Comparison of ENCODE assay signal across 9 mouse cellular contexts in genomic region chr8:119603771-119604170, GRCm38 (mm10). TPM values are rescaled to one million over a fixed set of nuclear protein-coding genes. Genes with fewer than 3 reads are reported as not detected.
A peak's percentile ranks its signal among the peaks of the same experiment; 100 is the strongest.
DNase-seq lines count a peak whose midpoint lies in the region; ATAC-seq and TF ChIP-seq lines count a peak whose summit lies in the region.
"Had no signal": no experiment of that assay in that cellular context is flagged by ENCODE, and none has a peak within 500 bp of the region (broad histone marks: within the 10 kb centered on the region; RNA-seq: fewer than 3 reads in every experiment).

No protein-coding gene starts in this region.

- H3K9me3 ChIP-seq in heart, embryonic 10.5 days, result no peaks in the 10 kb centered on the region
- H3K9me3 ChIP-seq in hindbrain, embryonic 15.5 days, result no peaks in the 10 kb centered on the region
- no peaks in the 10 kb centered on the region for H3K9me3 ChIP-seq in midbrain, embryonic 14.5 days (ENCODE audit: control insufficient read depth, low read length)

- peaks cover 11% of the 10 kb centered on the region for H3K4me1 ChIP-seq in heart, embryonic 10.5 days
- H3K4me1 ChIP-seq in cortical plate, adult 2 months (ENCODE audit: control insufficient read depth, insufficient read depth, low read length), result peaks cover 3% of the 10 kb centered on the region
- H3K4me1 ChIP-seq in hindbrain, embryonic 15.5 days (replicated peaks), result peaks cover 14% of the 10 kb centered on the region
- H3K4me1 ChIP-seq in midbrain, embryonic 14.5 days (ENCODE audit: control insufficient read depth, insufficient read depth, low read length), result peaks cover 9% of the 10 kb centered on the region

- no peak for TF ChIP-seq CTCF in cortical plate, adult 2 months (IDR thresholded peaks at IDR 0.05; ENCODE audit: extremely low read depth, insufficient read depth, low read length)

- 0 out of 2 replicates have a peak overlapping the region, but pooled peaks have one; percentile 71 for H3K4me3 ChIP-seq in heart, embryonic 10.5 days
- H3K4me3 ChIP-seq in cortical plate, adult 2 months (ENCODE audit: insufficient read depth, low read length), result peak overlapping the region; percentile 53; the same call in 1 of the 2 replicates
- H3K4me3 ChIP-seq in hindbrain, embryonic 15.5 days, result peak overlapping the region; percentile 65
- peak overlapping the region; percentile 75; the same call in 1 of the 2 replicates for H3K4me3 ChIP-seq in midbrain, embryonic 14.5 days (replicated peaks; ENCODE audit: low read depth, low read length)

- no peak for DNase-seq in heart, embryonic 10.5 days (ENCODE audit: low spot score)
- no peak for DNase-seq in heart, postnatal 14 days
- no peak for DNase-seq in midbrain, embryonic 14.5 days
- DNase-seq in layer of hippocampus, postnatal 10 days (ENCODE audit: low spot score in 2 of 2), result no peak
- DNase-seq in kidney, postnatal 25 days, result no peak
- DNase-seq: gastrocnemius, postnatal 14 days had no signal

- H3K27ac ChIP-seq in heart, embryonic 10.5 days, result 0 out of 2 replicates have a peak overlapping the region, but pooled peaks have one; percentile 72
- H3K27ac ChIP-seq in cortical plate, adult 2 months (ENCODE audit: insufficient read depth, low read length), result no peak overlapping the region
- H3K27ac ChIP-seq in hindbrain, embryonic 15.5 days (replicated peaks), result no peak overlapping the region
- H3K27ac ChIP-seq in midbrain, embryonic 14.5 days (replicated peaks; ENCODE audit: low read depth, low read length), result no peak overlapping the region

- peak overlapping the region; percentile 69; the same call in 1 of the 2 replicates for H3K9ac ChIP-seq in hindbrain, embryonic 15.5 days
- H3K9ac ChIP-seq in midbrain, embryonic 14.5 days (replicated peaks; ENCODE audit: low read length), result peak overlapping the region; percentile 76

- no peaks in the 10 kb centered on the region for H3K27me3 ChIP-seq in heart, embryonic 10.5 days (ENCODE audit: insufficient read depth, poor library complexity, severe bottlenecking)
- no peaks in the 10 kb centered on the region for H3K27me3 ChIP-seq in hindbrain, embryonic 15.5 days
- no peaks in the 10 kb centered on the region for H3K27me3 ChIP-seq in midbrain, embryonic 14.5 days (ENCODE audit: control insufficient read depth, insufficient read depth, low read length)

- no peak for TF ChIP-seq POLR2A in cortical plate, adult 2 months (IDR thresholded peaks at IDR 0.05; ENCODE audit: extremely low read depth, insufficient read depth, low read length)

- H3K36me3 ChIP-seq in heart, embryonic 10.5 days, result peaks cover 42% of the 10 kb centered on the region
- H3K36me3 ChIP-seq in hindbrain, embryonic 15.5 days, result peaks cover 18% of the 10 kb centered on the region
- peaks cover 40% of the 10 kb centered on the region for H3K36me3 ChIP-seq in midbrain, embryonic 14.5 days (ENCODE audit: control insufficient read depth, insufficient read depth, low read length)

- peak overlapping the region; percentile 88 for H3K4me2 ChIP-seq in hindbrain, embryonic 15.5 days
- peak overlapping the region; percentile 89 for H3K4me2 ChIP-seq in midbrain, embryonic 14.5 days (ENCODE audit: low read length)

- intact Hi-C loops in heart, postnatal 14 days (cut with DNase I), result loop anchor here (2.0 to 10.0 kb wide), 5 partner anchors 46 to 191 kb away; partner anchors contain the start of gene Mbtps1

- 87% methylated on average over 4 of the region's 4 CpGs for WGBS in heart, embryonic 10.5 days
- WGBS in hindbrain, embryonic 15.5 days, result 90% methylated on average over 4 of the region's 4 CpGs
- WGBS in midbrain, embryonic 14.5 days, result 92% methylated on average over 4 of the region's 4 CpGs

- no peak for ATAC-seq in hindbrain, embryonic 15.5 days (ENCODE audit: low FRiP score, low read depth)
- no peak for ATAC-seq in midbrain, embryonic 14.5 days (ENCODE audit: low FRiP score, low TSS enrichment)
- ATAC-seq in granulocyte monocyte progenitor cell, adult 5-6 weeks (replicated peaks; ENCODE audit: poor library complexity, severe bottlenecking), result no peak

RNA-seq across cellular contexts. Expression of gene Taf1c, which starts 1.3 kb away (rescaled TPM):
- polyA plus RNA-seq in heart, embryonic 10.5 days (2016; fragmentation: Nextera tagmentation; extraction: Ambion mirVana), result 9.9 and 11.2 TPM in 2 replicates
- 1 to 10 TPM; 4.0 to 4.2 TPM for total RNA-seq in heart, postnatal 14 days (2021)
- polyA plus RNA-seq in cortical plate, adult 2 months (2012; rRNA removed), result 15.8 and 16.6 TPM in 2 replicates
- 14.1 and 14.7 TPM in 2 replicates for polyA plus RNA-seq in hindbrain, embryonic 15.5 days (2015; fragmentation: Nextera tagmentation; extraction: Ambion mirVana)
- polyA plus RNA-seq in midbrain, embryonic 14.5 days (2014; fragmentation: Nextera tagmentation; extraction: Ambion mirVana), result 14.6 and 16.6 TPM in 2 replicates
- total RNA-seq in layer of hippocampus, postnatal 10 days (2021), result 10 to 100 TPM; 12.5 to 13.0 TPM
- total RNA-seq in granulocyte monocyte progenitor cell, adult 5-6 weeks (2014; fragmentation: Nextera tagmentation), result 3.0 and 13.8 TPM in 2 replicates
- total RNA-seq in granulocyte monocyte progenitor cell, adult 5-6 weeks (2017), result 6.8 and 11.0 TPM in 2 replicates

RNA-seq across cellular contexts. Expression of gene Adad2, which starts 8.8 kb away (rescaled TPM):
- polyA plus RNA-seq in heart, embryonic 10.5 days (2016; fragmentation: Nextera tagmentation; extraction: Ambion mirVana), result 0.14 TPM in 1 of 2 replicates, not detected in the other
- not detected for total RNA-seq in heart, postnatal 14 days (2021)
- polyA plus RNA-seq in cortical plate, adult 2 months (2012; rRNA removed), result 0.08 and 0.23 TPM in 2 replicates
- polyA plus RNA-seq in hindbrain, embryonic 15.5 days (2015; fragmentation: Nextera tagmentation; extraction: Ambion mirVana), result 0.10 and 0.34 TPM in 2 replicates
- polyA plus RNA-seq in midbrain, embryonic 14.5 days (2014; fragmentation: Nextera tagmentation; extraction: Ambion mirVana), result 0.21 and 0.32 TPM in 2 replicates
- under 1 TPM in 1 of 2 experiments, not detected in 1; 0.25 TPM for total RNA-seq in layer of hippocampus, postnatal 10 days (2021)
- total RNA-seq in granulocyte monocyte progenitor cell, adult 5-6 weeks (2014; fragmentation: Nextera tagmentation), result not detected in 2 replicates
- total RNA-seq in granulocyte monocyte progenitor cell, adult 5-6 weeks (2017), result not detected in 2 replicates
- total RNA-seq: gastrocnemius, postnatal 14 days had no signal

RNA-seq across cellular contexts. Expression of gene Dnaaf1, which starts 28.7 kb away (rescaled TPM):
- polyA plus RNA-seq in heart, embryonic 10.5 days (2016; fragmentation: Nextera tagmentation; extraction: Ambion mirVana), result 0.11 and 0.31 TPM in 2 replicates
- under 1 TPM in 1 of 2 experiments, not detected in 1; 0.12 TPM for total RNA-seq in heart, postnatal 14 days (2021)
- polyA plus RNA-seq in cortical plate, adult 2 months (2012; rRNA removed), result 0.21 and 0.44 TPM in 2 replicates
- 0.35 and 0.74 TPM in 2 replicates for polyA plus RNA-seq in hindbrain, embryonic 15.5 days (2015; fragmentation: Nextera tagmentation; extraction: Ambion mirVana)
- polyA plus RNA-seq in midbrain, embryonic 14.5 days (2014; fragmentation: Nextera tagmentation; extraction: Ambion mirVana), result 0.13 and 0.23 TPM in 2 replicates
- under 1 TPM; 0.45 to 0.57 TPM for total RNA-seq in layer of hippocampus, postnatal 10 days (2021)
- not detected in 2 replicates for total RNA-seq in granulocyte monocyte progenitor cell, adult 5-6 weeks (2014; fragmentation: Nextera tagmentation)
- total RNA-seq in granulocyte monocyte progenitor cell, adult 5-6 weeks (2017), result 0.13 TPM in 1 of 2 replicates, not detected in the other
- total RNA-seq: gastrocnemius, postnatal 14 days had no signal

RNA-seq across cellular contexts. Expression of gene Hsdl1, which starts 28.8 kb away (rescaled TPM):
- polyA plus RNA-seq in heart, embryonic 10.5 days (2016; fragmentation: Nextera tagmentation; extraction: Ambion mirVana), result 35.3 and 47.9 TPM in 2 replicates
- 10 to 100 TPM; 17.9 to 20.7 TPM for total RNA-seq in heart, postnatal 14 days (2021)
- 31.1 and 32.2 TPM in 2 replicates for polyA plus RNA-seq in cortical plate, adult 2 months (2012; rRNA removed)
- polyA plus RNA-seq in hindbrain, embryonic 15.5 days (2015; fragmentation: Nextera tagmentation; extraction: Ambion mirVana), result 153 and 162 TPM in 2 replicates
- polyA plus RNA-seq in midbrain, embryonic 14.5 days (2014; fragmentation: Nextera tagmentation; extraction: Ambion mirVana), result 178 and 204 TPM in 2 replicates
- total RNA-seq in layer of hippocampus, postnatal 10 days (2021), result 10 to 100 TPM; 52.3 to 53.2 TPM
- 23.8 and 29.1 TPM in 2 replicates for total RNA-seq in granulocyte monocyte progenitor cell, adult 5-6 weeks (2014; fragmentation: Nextera tagmentation)
- 34.7 and 50.2 TPM in 2 replicates for total RNA-seq in granulocyte monocyte progenitor cell, adult 5-6 weeks (2017)

RNA-seq across cellular contexts. Expression of gene Kcng4, which starts 31.7 kb away (rescaled TPM):
- polyA plus RNA-seq in heart, embryonic 10.5 days (2016; fragmentation: Nextera tagmentation; extraction: Ambion mirVana), result not detected in 2 replicates
- total RNA-seq in heart, postnatal 14 days (2021), result under 1 TPM; 0.10 to 0.33 TPM
- polyA plus RNA-seq in cortical plate, adult 2 months (2012; rRNA removed), result 5.3 and 5.5 TPM in 2 replicates
- 0.10 and 0.13 TPM in 2 replicates for polyA plus RNA-seq in hindbrain, embryonic 15.5 days (2015; fragmentation: Nextera tagmentation; extraction: Ambion mirVana)
- polyA plus RNA-seq in midbrain, embryonic 14.5 days (2014; fragmentation: Nextera tagmentation; extraction: Ambion mirVana), result 0.15 and 0.55 TPM in 2 replicates
- 1 to 10 TPM in 1 of 2 experiments, under 1 TPM in 1; 0.91 to 1.1 TPM for total RNA-seq in layer of hippocampus, postnatal 10 days (2021)
- total RNA-seq in granulocyte monocyte progenitor cell, adult 5-6 weeks (2014; fragmentation: Nextera tagmentation), result not detected in 2 replicates
- total RNA-seq in granulocyte monocyte progenitor cell, adult 5-6 weeks (2017), result not detected in 2 replicates
